Mouse (Mus musculus) spleen, postnatal 10 days (tissue): ENCODE data around the gene Slc22a19.
"Not testable (repeated sequence)": the region's sequence is repeated elsewhere in the genome, so short reads cannot be mapped to it uniquely, and the experiment has no call there.

ENCODE experiments used
- DNase-seq, 2 experiments: peaks; one replicate each; pipeline ENCODE4 v3.0.0; 2021 to 2022; ENCODE audit warnings: low spot score in 2 of 2

Gene Slc22a19

DNA sequence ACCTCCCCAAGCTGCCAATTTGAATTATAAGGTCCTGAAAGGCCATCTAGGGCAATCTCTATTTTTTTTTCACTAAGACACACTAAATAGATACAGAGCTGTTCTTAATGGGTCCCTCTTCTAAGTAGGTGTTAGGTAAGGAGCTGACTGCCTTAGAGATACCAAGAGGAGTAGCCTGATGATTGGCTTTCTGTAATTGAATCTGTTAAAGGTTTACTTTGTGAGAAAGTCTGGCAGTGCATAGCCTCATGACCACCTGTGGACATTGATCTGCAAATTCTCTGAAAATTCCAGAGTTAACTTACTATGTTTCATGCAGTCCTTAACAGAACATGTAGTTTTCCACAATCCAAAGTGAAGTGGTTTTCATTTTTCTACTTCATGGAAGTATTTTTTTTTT lies at the start of gene Slc22a19:
TSS of gene Slc22a19 (minus strand) at position 163 of the 400 bp plus-strand sequence.
- no peak for DNase-seq

DNA sequence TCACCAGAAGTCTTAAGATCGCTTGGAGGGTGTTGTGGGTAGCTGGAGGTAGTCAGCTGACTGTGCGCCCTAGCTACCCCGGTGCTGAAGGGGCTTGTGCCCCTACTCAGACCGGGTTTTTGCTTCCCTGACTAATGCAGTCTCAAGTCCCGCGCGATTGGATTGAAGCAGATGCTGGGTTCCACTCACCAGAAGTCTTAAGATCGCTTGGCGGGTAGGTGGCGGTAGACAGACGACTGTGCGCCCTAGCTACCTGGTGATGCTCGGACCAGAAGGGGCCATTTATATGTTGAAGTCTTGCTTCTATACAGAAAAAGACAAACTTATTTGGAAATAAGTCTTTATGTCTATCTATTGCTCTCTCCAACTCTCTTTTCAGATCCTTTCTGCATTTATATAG lies 42.3 kb upstream of the Slc22a19 start:
- DNase-seq = not testable (repeated sequence)

DNA sequence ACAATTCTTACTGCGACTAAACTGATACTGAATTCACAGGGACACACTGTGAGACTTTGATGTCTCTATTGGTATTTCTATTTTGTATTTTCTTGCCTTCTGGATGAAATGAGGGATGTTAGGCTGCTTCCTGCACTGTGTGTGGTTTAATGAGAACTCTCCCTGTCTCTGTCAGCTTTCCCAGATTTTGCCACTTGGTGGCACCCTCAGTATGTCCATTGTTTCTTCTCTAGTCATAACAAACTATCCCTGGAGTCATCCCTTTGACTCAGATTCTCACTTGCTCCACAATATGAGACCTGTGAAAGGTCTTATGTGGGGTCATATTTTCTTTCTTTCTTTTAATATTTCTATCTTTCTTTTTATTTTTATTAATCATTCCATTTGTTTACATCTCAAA lies 18.4 kb upstream of the Slc22a19 start:
- no peak for DNase-seq

DNA sequence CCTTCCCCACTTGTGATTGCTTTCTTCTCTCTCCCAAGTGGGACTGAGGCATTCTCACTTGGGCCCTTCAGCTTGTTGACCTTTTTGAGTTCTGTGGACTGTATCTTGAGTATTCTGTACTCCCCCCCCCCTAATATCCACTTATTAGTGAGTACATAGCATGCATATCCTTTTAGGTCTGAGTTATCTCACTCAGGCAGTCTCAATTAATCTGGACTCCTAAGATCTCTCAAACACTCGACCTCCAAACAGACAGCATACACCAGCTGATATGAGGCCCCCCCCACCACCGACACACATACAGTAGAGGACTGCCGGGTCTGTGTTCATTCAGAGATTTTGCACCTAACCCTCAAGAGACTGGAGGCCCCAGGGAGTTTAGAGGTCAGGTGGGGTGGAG lies 18.0 kb downstream of the Slc22a19 start:
- not testable (repeated sequence) for DNase-seq

DNA sequence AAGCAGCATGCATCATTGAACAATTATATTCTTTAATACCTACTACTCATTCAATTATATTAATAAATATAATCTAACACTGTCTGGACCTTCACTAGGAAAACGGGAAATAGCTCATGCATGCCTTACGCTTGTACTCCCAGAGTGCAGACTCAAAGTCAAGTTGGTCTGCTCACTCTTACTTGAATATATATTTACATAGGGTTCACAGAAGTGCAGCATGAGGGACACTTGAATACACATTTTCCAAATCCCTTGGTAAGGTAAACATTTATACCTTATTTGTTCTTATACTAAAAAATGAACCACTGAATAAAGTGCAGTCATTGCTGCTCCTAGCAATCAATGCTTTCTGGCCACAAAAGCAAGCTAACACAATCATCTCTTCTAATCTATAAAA lies 19.9 kb downstream of the Slc22a19 start:
- DNase-seq = no peak

DNA sequence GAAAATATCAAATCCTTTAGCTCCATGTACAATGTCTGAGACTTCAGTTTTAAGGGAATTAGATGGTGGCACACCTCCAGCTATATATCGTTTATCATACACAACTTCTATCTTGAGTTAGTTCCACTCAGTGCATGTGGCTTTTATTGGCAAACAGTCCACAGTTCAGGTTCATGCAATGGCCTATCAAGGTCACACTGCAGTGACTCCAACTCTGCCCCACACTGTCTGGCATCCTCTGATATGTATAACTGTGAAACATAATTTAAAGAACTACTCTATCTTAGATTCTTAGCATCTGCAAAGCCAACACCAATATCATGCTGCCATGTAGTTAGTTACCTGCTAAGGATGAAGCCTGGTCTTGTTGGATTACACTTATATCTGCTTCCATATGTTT lies 23.1 kb downstream of the Slc22a19 start:
- DNase-seq = no peak

DNA sequence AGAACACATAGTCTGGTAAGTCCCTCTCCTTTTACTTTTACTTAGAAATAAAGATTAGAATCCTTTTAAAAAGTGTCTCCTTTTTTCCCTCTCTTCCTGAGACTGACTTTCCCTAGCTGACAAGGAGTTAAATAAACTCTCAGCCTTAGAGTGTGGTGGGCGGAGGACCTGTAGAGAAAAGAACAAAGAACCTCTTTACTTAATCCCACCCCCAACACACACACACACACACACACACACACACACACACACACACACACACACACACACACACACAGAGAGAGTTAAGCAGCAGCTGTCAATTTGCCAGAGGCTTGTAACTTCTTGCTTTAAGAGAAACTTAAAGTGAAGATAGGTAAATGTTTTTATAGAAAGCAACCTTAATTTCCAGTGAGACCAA lies 39.1 kb downstream of the Slc22a19 start:
- DNase-seq = no peak

DNA sequence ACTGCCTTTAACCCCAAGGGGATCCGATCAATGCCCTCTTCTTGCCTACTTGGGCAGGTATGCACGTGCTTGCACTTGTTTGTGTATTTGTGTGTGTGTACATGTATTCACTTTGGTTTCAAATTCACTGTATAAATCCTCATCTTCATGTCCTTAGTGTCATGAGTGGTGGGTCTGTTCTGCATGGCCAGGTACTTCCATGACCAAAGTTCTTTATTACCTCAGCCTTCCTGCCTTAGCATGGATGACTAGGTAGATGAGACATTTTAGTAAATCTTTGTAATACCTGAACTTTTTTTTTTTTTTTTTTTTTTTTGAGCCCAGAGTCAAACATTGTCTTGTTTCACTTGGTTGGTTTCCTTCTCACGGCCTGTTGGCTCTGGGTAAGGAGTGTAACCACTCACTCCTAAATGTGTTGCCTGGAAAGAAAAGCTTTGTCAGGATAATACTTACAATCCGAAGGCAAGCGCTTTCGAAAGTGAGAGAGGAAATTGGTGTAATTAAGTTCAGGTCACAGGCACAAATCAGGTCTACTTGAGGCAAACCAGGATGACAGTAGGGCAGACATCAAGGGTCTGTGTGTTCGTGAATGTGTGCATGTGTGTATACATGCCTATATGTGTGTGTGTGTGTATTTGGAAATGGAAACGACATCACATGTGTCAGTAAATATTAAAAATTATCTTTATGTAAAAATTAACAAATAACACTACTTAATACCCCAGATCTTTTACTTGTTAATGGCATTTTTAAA lies 62.0 kb downstream of the Slc22a19 start:
- DNase-seq = no peak

DNA sequence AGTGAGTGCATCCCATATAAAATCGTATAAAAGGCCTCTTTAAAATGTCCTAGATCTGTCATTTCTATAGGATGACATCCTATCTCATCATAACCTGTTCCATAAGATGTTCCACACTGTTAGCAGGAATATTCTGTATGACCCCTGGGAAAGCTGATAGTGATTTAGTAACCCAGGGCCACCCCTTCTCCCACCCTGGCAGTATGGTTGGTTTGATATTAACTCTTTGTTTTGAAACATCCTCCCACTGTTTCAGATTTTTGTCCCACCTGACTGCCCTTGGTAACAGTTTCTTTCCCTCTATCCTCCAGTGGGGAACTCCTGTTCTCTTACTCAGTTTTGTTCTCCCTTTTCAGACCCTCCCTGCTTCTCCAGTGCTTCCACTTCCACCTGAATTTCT lies 77.3 kb downstream of the Slc22a19 start:
- no peak for DNase-seq

DNA sequence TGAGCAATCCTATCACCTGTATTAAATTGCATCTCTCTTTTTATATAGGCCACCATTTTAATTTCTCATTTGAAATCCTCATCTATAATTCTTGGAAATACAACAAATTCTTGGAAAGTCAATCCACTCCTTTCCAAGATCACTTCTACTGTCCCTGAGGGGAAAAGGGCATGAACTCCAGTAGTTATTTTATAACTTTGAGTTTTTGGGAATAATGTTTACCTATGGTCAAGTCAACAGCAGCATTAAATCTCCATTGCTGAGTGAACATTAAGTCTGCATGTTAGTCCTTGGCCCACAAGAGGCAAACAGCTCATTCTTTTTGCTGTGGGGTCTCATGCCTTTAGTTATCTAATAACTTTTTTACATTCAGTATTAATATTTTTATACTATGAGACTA lies 78.1 kb downstream of the Slc22a19 start:
- DNase-seq = no peak
